Mouse (Mus musculus): Measurements from ENCODE around the gene Vti1a. TPM values are rescaled to one million over a fixed set of nuclear protein-coding genes. Genes with fewer than 3 reads are reported as not detected.

The Vti1a gene
- polyA plus RNA-seq, 2 experiments = 6.9 to 11.9 TPM

- Histone ChIP-seq H3K4me1 (replicated peaks; ENCODE audit: control insufficient read depth in 2 of 2, insufficient read depth in 2 of 2, low read length in 1 of 2) (peaks cover 13 to 27% of the 10 kb centered on the region in 2 experiments), H3K27ac (no peak overlapping the region), H3K4me2 (ENCODE audit: low read depth) (no peak overlapping the region), H3K27me3 (ENCODE audit: control insufficient read depth, insufficient read depth, low read length) (no peaks in the 10 kb centered on the region), H3K4me3 (ENCODE audit: insufficient read depth in 1 of 2, low read depth in 2 of 2, low read length in 2 of 2) (no peak overlapping the region), H3K9me3 (ENCODE audit: control insufficient read depth, low read length) (no peaks in the 10 kb centered on the region), H3K36me3 (replicated peaks; ENCODE audit: control insufficient read depth, insufficient read depth, low read depth) (no peaks in the 10 kb centered on the region), H3K9ac (replicated peaks) (no peak overlapping the region)
- TF ChIP-seq CTCF (IDR thresholded peaks at IDR 0.05; ENCODE audit: low read depth) (no peak), EP300 (IDR thresholded peaks at IDR 0.05; ENCODE audit: low read depth) (no peak)
- DNase-seq (ENCODE audit: low read depth in 3 of 3, low spot score in 3 of 3) (no peak), ATAC-seq (ENCODE audit: insufficient read depth) (no peak)
- 79% methylated on average over 10 of the region's 10 CpGs for WGBS (ENCODE audit: insufficient replicate concordance)
Observed at GRCm38 (mm10) chr19:55548206-55548605, 232.1 kb downstream of the Vti1a start.

GRCm38 (mm10) chr19:55548656-55549055 lies 232.6 kb downstream of the Vti1a start:
- Histone ChIP-seq H3K4me3 (ENCODE audit: insufficient read depth in 1 of 2, low read depth in 2 of 2, low read length in 2 of 2) (no peak overlapping the region), H3K9ac (replicated peaks) (no peak overlapping the region), H3K36me3 (replicated peaks; ENCODE audit: control insufficient read depth, insufficient read depth, low read depth) (no peaks in the 10 kb centered on the region), H3K27me3 (ENCODE audit: control insufficient read depth, insufficient read depth, low read length) (no peaks in the 10 kb centered on the region), H3K9me3 (ENCODE audit: control insufficient read depth, low read length) (no peaks in the 10 kb centered on the region), H3K4me1 (replicated peaks; ENCODE audit: control insufficient read depth in 2 of 2, insufficient read depth in 2 of 2, low read length in 1 of 2) (peaks cover 13 to 32% of the 10 kb centered on the region in 2 experiments), H3K27ac (no peak overlapping the region), H3K4me2 (ENCODE audit: low read depth) (no peak overlapping the region)
- ATAC-seq (ENCODE audit: insufficient read depth) (no peak), DNase-seq (ENCODE audit: low read depth in 3 of 3, low spot score in 3 of 3) (no peak)
- 62% methylated on average over 10 of the region's 10 CpGs for WGBS (ENCODE audit: insufficient replicate concordance)
- TF ChIP-seq EP300 (IDR thresholded peaks at IDR 0.05; ENCODE audit: low read depth) (no peak), CTCF (IDR thresholded peaks at IDR 0.05; ENCODE audit: low read depth) (no peak)

- no peak overlapping the region for H3K9ac ChIP-seq (replicated peaks)
- no peaks in the 10 kb centered on the region for H3K27me3 ChIP-seq (ENCODE audit: control insufficient read depth, insufficient read depth, low read length)
- DNase-seq (ENCODE audit: low read depth in 3 of 3, low spot score in 3 of 3) (no peak), ATAC-seq (ENCODE audit: insufficient read depth) (no peak)
- no peak overlapping the region for H3K4me2 ChIP-seq (ENCODE audit: low read depth)
- no peaks in the 10 kb centered on the region for H3K9me3 ChIP-seq (ENCODE audit: control insufficient read depth, low read length)
- H3K4me1 ChIP-seq (replicated peaks; ENCODE audit: control insufficient read depth in 2 of 2, insufficient read depth in 2 of 2, low read length in 1 of 2) = peaks cover 17 to 35% of the 10 kb centered on the region in 2 experiments
- H3K36me3 ChIP-seq (replicated peaks; ENCODE audit: control insufficient read depth, insufficient read depth, low read depth) = no peaks in the 10 kb centered on the region
- WGBS (ENCODE audit: insufficient replicate concordance) = 71% methylated on average over 6 of the region's 6 CpGs
- no peak overlapping the region for H3K4me3 ChIP-seq (ENCODE audit: insufficient read depth in 1 of 2, low read depth in 2 of 2, low read length in 2 of 2)
- no peak overlapping the region for H3K27ac ChIP-seq
- TF ChIP-seq EP300 (IDR thresholded peaks at IDR 0.05; ENCODE audit: low read depth) = no peak
- no peak for TF ChIP-seq CTCF (IDR thresholded peaks at IDR 0.05; ENCODE audit: low read depth)
Observed at GRCm38 (mm10) chr19:55550176-55550575, 234.1 kb downstream of the Vti1a start.

GRCm38 (mm10) chr19:55552339-55552738 lies 236.2 kb downstream of the Vti1a start:
- Histone ChIP-seq H3K9me3 (ENCODE audit: control insufficient read depth, low read length) (no peaks in the 10 kb centered on the region), H3K27ac (0 out of 2 replicates have a peak overlapping the region, but pooled peaks have one; percentile 25), H3K4me1 (replicated peaks; ENCODE audit: control insufficient read depth in 2 of 2, insufficient read depth in 2 of 2, low read length in 1 of 2) (peaks cover 16 to 37% of the 10 kb centered on the region in 2 experiments), H3K4me2 (ENCODE audit: low read depth) (no peak overlapping the region), H3K9ac (replicated peaks) (no peak overlapping the region), H3K4me3 (ENCODE audit: insufficient read depth in 1 of 2, low read depth in 2 of 2, low read length in 2 of 2) (no peak overlapping the region), H3K36me3 (replicated peaks; ENCODE audit: control insufficient read depth, insufficient read depth, low read depth) (no peaks in the 10 kb centered on the region), H3K27me3 (ENCODE audit: control insufficient read depth, insufficient read depth, low read length) (no peaks in the 10 kb centered on the region)
- DNase-seq (ENCODE audit: low read depth in 3 of 3, low spot score in 3 of 3) = no peak
- 71% methylated on average over 7 of the region's 7 CpGs for WGBS (ENCODE audit: insufficient replicate concordance)
- TF ChIP-seq CTCF (IDR thresholded peaks at IDR 0.05; ENCODE audit: low read depth) (no peak), EP300 (IDR thresholded peaks at IDR 0.05; ENCODE audit: low read depth) (no peak)
- no peak for ATAC-seq (ENCODE audit: insufficient read depth)

GRCm38 (mm10) chr19:55552861-55553260 lies 236.8 kb downstream of the Vti1a start:
- 49% methylated on average over 7 of the region's 7 CpGs for WGBS (ENCODE audit: insufficient replicate concordance)
- DNase-seq (ENCODE audit: low read depth in 3 of 3, low spot score in 3 of 3) (no peak), ATAC-seq (ENCODE audit: insufficient read depth) (no peak)
- Histone ChIP-seq H3K4me1 (replicated peaks; ENCODE audit: control insufficient read depth in 2 of 2, insufficient read depth in 2 of 2, low read length in 1 of 2) (peaks cover 16 to 37% of the 10 kb centered on the region in 2 experiments), H3K27ac (peak overlapping the region; percentile 25; the same call in 1 of the 2 replicates), H3K9me3 (ENCODE audit: control insufficient read depth, low read length) (no peaks in the 10 kb centered on the region), H3K4me3 (ENCODE audit: insufficient read depth in 1 of 2, low read depth in 2 of 2, low read length in 2 of 2) (no peak overlapping the region), H3K27me3 (ENCODE audit: control insufficient read depth, insufficient read depth, low read length) (no peaks in the 10 kb centered on the region), H3K4me2 (ENCODE audit: low read depth) (no peak overlapping the region), H3K9ac (replicated peaks) (0 out of 2 replicates have a peak overlapping the region, but pooled peaks have one; percentile 9), H3K36me3 (replicated peaks; ENCODE audit: control insufficient read depth, insufficient read depth, low read depth) (no peaks in the 10 kb centered on the region)
- TF ChIP-seq EP300 (IDR thresholded peaks at IDR 0.05; ENCODE audit: low read depth) = no peak
- TF ChIP-seq CTCF (IDR thresholded peaks at IDR 0.05; ENCODE audit: low read depth) = no peak
